Mouse (Mus musculus) kidney, embryonic 14.5 days (tissue): ENCODE results near the gene Adora2b. TPM values are rescaled to one million over a fixed set of nuclear protein-coding genes. Genes with fewer than 3 reads are reported as not detected.

Experiments used
- ATAC-seq: fragments of 200-750 bp; cut with Nextera tagmentation; 2 replicates; pipeline ENCODE4 v1.8.0; 2017; ENCODE audit warnings: moderate number of reproducible peaks, mild to moderate bottlenecking, moderate TSS enrichment, moderate library complexity; ENCODE audit not compliant: low FRiP score, low TSS enrichment
- H3K27ac ChIP-seq: fragments of 300-500 bp; sonication (generic); 2 replicates; pipeline ENCODE4 v1.5.1; 2014; ENCODE audit warnings: low read depth, mild to moderate bottlenecking, low read length, moderate library complexity, mixed read lengths
- H3K27me3 ChIP-seq: fragments of 300-500 bp; sonication (generic); 2 replicates; pipeline ENCODE4 v1.6.1; 2014; ENCODE audit warnings: mild to moderate bottlenecking, low read length; ENCODE audit not compliant: control insufficient read depth, insufficient read depth
- H3K36me3 ChIP-seq: fragments of 300-500 bp; sonication (generic); 2 replicates; pipeline ENCODE4 v1.6.1; 2014; ENCODE audit warnings: low read length, mixed read lengths; ENCODE audit not compliant: control insufficient read depth, insufficient read depth
- H3K4me1 ChIP-seq: fragments of 300-500 bp; sonication (generic); 2 replicates; pipeline ENCODE4 v1.6.1; 2014; ENCODE audit warnings: low read length, mixed read lengths; ENCODE audit not compliant: control insufficient read depth, insufficient read depth
- H3K4me2 ChIP-seq: fragments of 300-500 bp; sonication (generic); replicated peaks from 2 replicates; pipeline ENCODE4 v1.6.1; 2014; ENCODE audit warnings: low read depth, mild to moderate bottlenecking, low read length
- H3K4me3 ChIP-seq: fragments of 300-500 bp; sonication (generic); 2 replicates; pipeline ENCODE4 v1.5.1; 2014; ENCODE audit warnings: mild to moderate bottlenecking, low read length
- H3K9ac ChIP-seq: fragments of 300-500 bp; sonication (generic); 2 replicates; pipeline ENCODE4 v1.6.1; 2014; ENCODE audit warnings: low read depth, mild to moderate bottlenecking, low read length, moderate library complexity
- H3K9me3 ChIP-seq: fragments of 300-500 bp; sonication (generic); 2 replicates; pipeline ENCODE4 v1.6.1; 2016; ENCODE audit warnings: low read length; ENCODE audit not compliant: control insufficient read depth
- WGBS: fragments of 180-500 bp; shearing (Covaris S2); extraction: QIAGEN DNeasy Blood & Tissue Kit; methylation state at CpG from one replicate; pipeline ENCODE4 v1.1.7; 2014; 5-methylcytosine and 5-hydroxymethylcytosine counted together
- polyA plus RNA-seq: library from polyadenylated mRNA; unstranded; fragments of >200 nt; fragmentation: Nextera tagmentation; extraction: Ambion mirVana; gene quantifications from 2 replicates; pipeline ENCODE4 v1.2.1, GENCODE M21; 2014

Adora2b gene
- 0.97 and 2.0 TPM in 2 replicates for polyA plus RNA-seq

GRCm38 (mm10) chr11:62248401-62249244, at the start of gene Adora2b:
Gene Adora2b (plus strand): TSS chr11:62248984.
- ATAC-seq = peak; percentile 94
- Histone ChIP-seq H3K4me1 (peaks cover 3% of the 10 kb centered on the region; the same call in 1 of the 2 replicates), H3K4me3 (peak within 1 kb of the TSS; percentile 56), H3K9me3 (no peaks in the 10 kb centered on the region), H3K27me3 (peaks cover 22% of the 10 kb centered on the region), H3K36me3 (no peaks in the 10 kb centered on the region), H3K27ac (no peak within 1 kb of the TSS), H3K4me2 (peak within 1 kb of the TSS; percentile 99), H3K9ac (peak within 1 kb of the TSS; percentile 51)
- WGBS = under 1% methylated on average over 68 of the region's 69 CpGs

GRCm38 (mm10) chr11:62200901-62201512, 47.8 kb upstream of the Adora2b start:
- Histone ChIP-seq H3K4me1 (no peaks in the 10 kb centered on the region), H3K27ac (no peak overlapping the region), H3K4me2 (no peak overlapping the region), H3K27me3 (no peaks in the 10 kb centered on the region), H3K4me3 (no peak overlapping the region), H3K9ac (no peak overlapping the region), H3K36me3 (no peaks in the 10 kb centered on the region), H3K9me3 (no peaks in the 10 kb centered on the region)
- ATAC-seq = no peak
- 64% methylated on average over 5 of the region's 5 CpGs for whole genome bisulfite sequencing

DNA sequence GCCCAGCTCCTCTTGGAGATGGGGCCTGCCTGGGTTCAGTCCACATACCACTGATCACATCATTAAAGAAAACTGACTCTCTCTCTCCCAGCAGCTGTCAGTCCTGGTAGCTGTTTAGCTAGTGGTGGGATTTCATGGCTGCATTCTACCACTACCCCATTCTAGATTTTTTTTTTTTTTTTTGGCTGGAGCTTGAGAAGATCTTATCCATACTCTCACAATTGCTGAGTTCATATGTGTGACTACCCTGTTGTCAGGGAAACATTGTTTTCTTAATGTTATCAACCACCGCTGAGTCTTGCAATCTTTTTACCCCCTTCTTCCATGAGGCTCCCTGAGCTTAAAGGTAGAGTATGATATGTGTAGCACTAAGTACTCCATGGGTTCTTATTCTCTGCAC, 46.1 kb upstream of the Adora2b start:
- Histone ChIP-seq H3K4me2 (no peak overlapping the region), H3K27ac (no peak overlapping the region), H3K9me3 (no peaks in the 10 kb centered on the region), H3K9ac (no peak overlapping the region), H3K27me3 (no peaks in the 10 kb centered on the region), H3K4me3 (no peak overlapping the region), H3K4me1 (no peaks in the 10 kb centered on the region), H3K36me3 (no peaks in the 10 kb centered on the region)
- no peak for ATAC-seq
- 90% methylated on average over 1 of the region's 1 CpGs for WGBS

GRCm38 (mm10) chr11:62209111-62209510, 39.7 kb upstream of the Adora2b start:
- no peaks in the 10 kb centered on the region for H3K36me3 ChIP-seq
- no peaks in the 10 kb centered on the region for H3K4me1 ChIP-seq
- H3K4me3 ChIP-seq = no peak overlapping the region
- no peaks in the 10 kb centered on the region for H3K27me3 ChIP-seq
- no peak overlapping the region for H3K9ac ChIP-seq
- H3K9me3 ChIP-seq = no peaks in the 10 kb centered on the region
- ATAC-seq = no peak
- no peak overlapping the region for H3K4me2 ChIP-seq
- WGBS = 69% methylated on average over 2 of the region's 2 CpGs
- H3K27ac ChIP-seq = no peak overlapping the region

GRCm38 (mm10) chr11:62209891-62210290, 38.9 kb upstream of the Adora2b start:
- Histone ChIP-seq H3K4me1 (no peaks in the 10 kb centered on the region), H3K36me3 (no peaks in the 10 kb centered on the region), H3K9ac (no peak overlapping the region), H3K4me2 (no peak overlapping the region), H3K27ac (no peak overlapping the region), H3K4me3 (no peak overlapping the region), H3K9me3 (no peaks in the 10 kb centered on the region), H3K27me3 (no peaks in the 10 kb centered on the region)
- WGBS = 52% methylated on average over 4 of the region's 4 CpGs
- no peak for ATAC-seq

GRCm38 (mm10) chr11:62213384-62213989, 35.3 kb upstream of the Adora2b start:
- Histone ChIP-seq H3K9me3 (no peaks in the 10 kb centered on the region), H3K27ac (no peak overlapping the region), H3K36me3 (no peaks in the 10 kb centered on the region), H3K4me2 (no peak overlapping the region), H3K4me3 (no peak overlapping the region), H3K27me3 (no peaks in the 10 kb centered on the region), H3K9ac (no peak overlapping the region), H3K4me1 (no peaks in the 10 kb centered on the region)
- ATAC-seq = no peak
- 76% methylated on average over 12 of the region's 12 CpGs for WGBS

DNA sequence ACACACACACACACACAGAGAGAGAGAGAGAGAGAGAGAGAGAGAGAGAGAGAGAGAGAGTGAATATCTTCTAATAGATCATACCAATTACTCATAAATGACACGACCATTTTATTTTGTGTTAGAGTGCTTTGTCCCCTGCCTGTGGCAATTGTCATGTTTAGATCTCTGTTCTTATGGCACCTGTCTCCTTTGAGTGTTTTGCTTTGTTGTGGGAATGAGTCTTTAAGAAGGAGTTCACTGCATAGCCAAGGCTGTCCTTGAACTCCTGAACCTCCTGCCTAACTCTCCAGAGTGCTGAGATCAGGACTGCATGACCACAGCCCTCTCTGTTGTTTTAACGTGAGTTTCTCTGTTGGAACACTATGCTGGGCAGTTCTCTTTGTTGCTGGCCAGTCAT, 33.7 kb upstream of the Adora2b start:
- Histone ChIP-seq H3K27me3 (no peaks in the 10 kb centered on the region), H3K4me2 (no peak overlapping the region), H3K4me3 (no peak overlapping the region), H3K4me1 (no peaks in the 10 kb centered on the region), H3K36me3 (no peaks in the 10 kb centered on the region), H3K27ac (no peak overlapping the region), H3K9me3 (no peaks in the 10 kb centered on the region), H3K9ac (no peak overlapping the region)
- no peak for ATAC-seq
- 58% methylated on average over 2 of the region's 2 CpGs for WGBS

DNA sequence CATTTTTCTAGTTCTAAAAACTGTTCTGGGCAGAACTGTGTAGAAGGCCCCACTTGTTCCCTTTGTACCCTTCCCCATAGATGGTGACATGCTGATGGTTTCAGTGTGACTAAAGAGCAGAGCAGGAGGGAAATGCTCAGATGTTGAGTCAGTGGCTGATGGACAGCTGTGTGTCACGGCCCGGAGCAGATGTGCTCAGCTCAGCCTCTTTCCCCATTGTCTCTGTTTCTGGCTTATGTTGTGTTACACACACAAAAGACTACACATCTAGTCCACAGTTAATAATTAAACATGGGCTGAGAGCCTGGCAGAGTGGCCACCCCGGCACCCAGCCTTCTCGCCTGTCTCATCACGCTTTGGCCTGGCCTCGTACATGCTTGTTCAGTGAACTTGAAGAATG, 31.0 kb upstream of the Adora2b start:
- Histone ChIP-seq H3K27me3 (no peaks in the 10 kb centered on the region), H3K9me3 (no peaks in the 10 kb centered on the region), H3K36me3 (no peaks in the 10 kb centered on the region), H3K27ac (no peak overlapping the region), H3K4me1 (0 out of 2 replicates have a peak, but pooled peaks cover 6% of the 10 kb centered on the region), H3K4me2 (no peak overlapping the region), H3K4me3 (no peak overlapping the region), H3K9ac (no peak overlapping the region)
- ATAC-seq = no peak
- WGBS = 75% methylated on average over 6 of the region's 6 CpGs
